ENCODE assay signal across 8 mouse cellular contexts in the genomic region with DNA sequence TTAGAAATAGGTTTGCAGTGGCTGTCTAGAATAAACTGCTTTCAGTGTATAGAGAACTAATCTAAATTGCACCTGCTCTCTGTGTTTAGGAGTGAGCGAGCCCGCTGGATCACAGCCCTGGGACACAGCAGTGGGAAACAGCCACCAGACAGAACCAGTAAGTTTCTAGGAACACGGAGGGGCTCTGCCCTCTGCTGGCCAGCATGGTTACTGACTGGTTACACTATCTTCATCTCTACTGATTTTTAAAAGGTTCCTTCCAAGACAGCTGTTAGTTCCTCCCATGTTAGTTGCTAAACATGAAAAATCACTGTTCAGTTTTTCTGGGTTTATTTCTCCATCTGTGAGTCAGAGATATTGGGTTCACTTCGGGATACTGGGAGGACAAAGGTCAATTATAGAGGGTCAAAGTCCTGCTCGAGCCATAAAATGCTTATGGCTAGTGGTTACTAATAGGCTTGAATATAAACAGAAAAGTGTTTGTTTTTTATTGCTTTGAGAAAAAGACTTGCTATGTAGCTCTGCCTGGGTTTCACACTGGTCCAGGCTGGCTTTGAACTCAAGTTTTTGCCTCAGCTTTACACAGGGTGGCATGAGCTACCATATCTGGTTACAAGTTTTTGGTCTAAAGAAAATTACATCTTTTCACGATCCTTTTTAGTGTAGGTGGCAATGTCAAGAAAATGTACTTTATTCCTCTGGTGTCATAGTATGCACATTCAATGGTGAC. TPM values are rescaled to one million over a fixed set of nuclear protein-coding genes. Genes with fewer than 3 reads are reported as not detected.
DNase-seq lines count a peak whose midpoint lies in the region; ATAC-seq and TF ChIP-seq lines count a peak whose summit lies in the region.

No protein-coding gene starts in this region.

- ATAC-seq in granulocyte monocyte progenitor cell, adult 5-6 weeks (replicated peaks; ENCODE audit: poor library complexity, severe bottlenecking): peak; percentile 90
- ATAC-seq in limb, embryonic 11.5 days (ENCODE audit: insufficient number of reproducible peaks, low FRiP score, low TSS enrichment, low read depth): peak; percentile 78

- DNase-seq in A20 (ENCODE audit: low read depth, low spot score): peak; percentile 40
- peak; percentile 34 to 50 for DNase-seq in adrenal gland, adult 18-20 months (ENCODE audit: low spot score in 2 of 2)
- peak; percentile 77 for DNase-seq in embryo, embryonic 11 days
- DNase-seq in kidney, adult 9 months: peak; percentile 60
- DNase-seq in limb, embryonic 11.5 days (ENCODE audit: low spot score): peak; percentile 75
- DNase-seq in testis, postnatal 14 days (ENCODE audit: low spot score): peak; percentile 19

- TF ChIP-seq POLR2A in myocyte (IDR thresholded peaks at IDR 0.05; ENCODE audit: insufficient read length, low read depth): no peak

- WGBS in limb, embryonic 11.5 days: 40% methylated on average over 6 of the region's 6 CpGs

- peaks cover 4% of the 10 kb centered on the region; the same call in 1 of the 2 replicates for H3K36me3 ChIP-seq in limb, embryonic 11.5 days (ENCODE audit: control insufficient read depth, insufficient read depth, low read length)
- H3K36me3 ChIP-seq in myocyte (ENCODE audit: control insufficient read depth, insufficient read depth): peaks cover 34% of the 10 kb centered on the region

- H3K4me3 ChIP-seq in limb, embryonic 11.5 days (ENCODE audit: low read depth, low read length): no peak overlapping the region
- no peak overlapping the region for H3K4me3 ChIP-seq in myocyte

- H3K4me2 ChIP-seq in limb, embryonic 11.5 days (ENCODE audit: low read depth, severe bottlenecking): no peak overlapping the region
- H3K4me2 ChIP-seq in myocyte (ENCODE audit: low read depth): no peak overlapping the region

- no peaks in the 10 kb centered on the region for H3K27me3 ChIP-seq in limb, embryonic 11.5 days (ENCODE audit: control insufficient read depth, insufficient read depth, low read length)
- H3K27me3 ChIP-seq in myocyte (ENCODE audit: control insufficient read depth, insufficient read depth, insufficient read length): no peaks in the 10 kb centered on the region

- no peak overlapping the region for H3ac ChIP-seq in myocyte (ENCODE audit: control insufficient read depth, insufficient read length)

- H3K9ac ChIP-seq in limb, embryonic 11.5 days (ENCODE audit: low read length): no peak overlapping the region

- peaks cover 4% of the 10 kb centered on the region; the same call in 1 of the 2 replicates for H3K4me1 ChIP-seq in limb, embryonic 11.5 days (ENCODE audit: control insufficient read depth, insufficient read depth, low read length)

- no peaks in the 10 kb centered on the region for H3K9me3 ChIP-seq in limb, embryonic 11.5 days (ENCODE audit: control insufficient read depth, low read length)

- H3K27ac ChIP-seq in limb, embryonic 11.5 days (replicated peaks; ENCODE audit: low read depth, low read length): no peak overlapping the region

- H3K79me2 ChIP-seq in myocyte (ENCODE audit: control insufficient read depth, insufficient read depth): no peaks in the 10 kb centered on the region

TF ChIP-seq in myocyte, 11 proteins besides CTCF, POLR2A, EP300 and RAD21:
- TF ChIP-seq MYOD1 (IDR thresholded peaks at IDR 0.05; ENCODE audit: control insufficient read depth in 1 of 3, insufficient read length in 2 of 3, low read depth in 2 of 3) (no peak), POLR2AphosphoS2 (IDR thresholded peaks at IDR 0.05; ENCODE audit: insufficient read length, low read depth) (peak; percentile 37), MYOG (IDR thresholded peaks at IDR 0.05; ENCODE audit: control insufficient read depth in 1 of 3, insufficient read depth in 1 of 3, insufficient read length in 2 of 3, low read depth in 2 of 3) (no peak), E2F4 (IDR thresholded peaks at IDR 0.05; ENCODE audit: insufficient read depth) (no peak), MAX (IDR thresholded peaks at IDR 0.05; ENCODE audit: low read depth) (no peak)

RNA-seq across cellular contexts. Expression of gene Dhx36, which starts 48.4 kb away (rescaled TPM):
- 10 to 100 TPM; 27.2 to 30.3 TPM for total RNA-seq in adrenal gland, adult 18-20 months (2021)
- total RNA-seq in granulocyte monocyte progenitor cell, adult 5-6 weeks (2014; fragmentation: Nextera tagmentation): 36.8 and 44.5 TPM in 2 replicates
- total RNA-seq in granulocyte monocyte progenitor cell, adult 5-6 weeks (2017): 41.2 and 52.7 TPM in 2 replicates
- 46.1 and 48.6 TPM in 2 replicates for polyA plus RNA-seq in limb, embryonic 11.5 days (2014; fragmentation: Nextera tagmentation; extraction: Ambion mirVana)
- 8.6 TPM for polyA plus RNA-seq in myocyte (2012; fragmentation: generic; extraction: Trizol)

Comparison
In these comparisons a context has a peak if more than half of its experiments do, and no peak if none do; other contexts are left out.
1. DNase-seq: peak in every context shown above with its lines; median percentile 77 in embryo, embryonic 11 days; 75 in limb, embryonic 11.5 days; 60 in kidney, adult 9 months; 42 in adrenal gland, adult 18-20 months; 40 in A20; 19 in testis, postnatal 14 days.